Mouse (Mus musculus) lung, postnatal 0 days (tissue): ENCODE measurements around the gene Hist2h2aa1. TPM values are rescaled to one million over a fixed set of nuclear protein-coding genes. Genes with fewer than 3 reads are reported as not detected.
"Not testable (repeated sequence)": the region's sequence is repeated elsewhere in the genome, so short reads cannot be mapped to it uniquely, and the experiment has no call there.

Experiments
- ATAC-seq: fragments of 200-750 bp; cut with Nextera tagmentation; 2 replicates; pipeline ENCODE4 v1.8.0; 2017; ENCODE audit warnings: moderate library complexity
- DNase-seq: peaks from one replicate; pipeline ENCODE4 v3.0.0-alpha.2; 2016; ENCODE audit warnings: low spot score
- H3K27ac ChIP-seq: fragments of 300-500 bp; sonication (generic); 2 replicates; pipeline ENCODE4 v1.5.1; 2014; ENCODE audit warnings: antibody characterized with exemption, mild to moderate bottlenecking, low read length, mixed read lengths
- H3K27me3 ChIP-seq: fragments of 300-500 bp; sonication (generic); replicated peaks from 2 replicates; pipeline ENCODE4 v1.6.1; 2014; ENCODE audit warnings: low read length, mixed read lengths; ENCODE audit not compliant: insufficient read depth
- H3K36me3 ChIP-seq: fragments of 300-500 bp; sonication (generic); 2 replicates; pipeline ENCODE4 v1.6.1; 2014; ENCODE audit warnings: low read length, mixed read lengths; ENCODE audit not compliant: insufficient read depth
- H3K4me1 ChIP-seq: fragments of 300-500 bp; sonication (generic); 2 replicates; pipeline ENCODE4 v1.6.1; 2014; ENCODE audit warnings: antibody characterized with exemption, low read depth, low read length, mixed read lengths; ENCODE audit not compliant: insufficient read depth
- H3K4me2 ChIP-seq: fragments of 300-500 bp; sonication (generic); replicated peaks from 2 replicates; pipeline ENCODE4 v1.6.1; 2014; ENCODE audit warnings: low read depth, mild to moderate bottlenecking, low read length, moderate library complexity, mixed read lengths
- H3K4me3 ChIP-seq: fragments of 300-500 bp; sonication (generic); 2 replicates; pipeline ENCODE4 v1.5.1; 2014; ENCODE audit warnings: low read depth, low read length
- H3K9ac ChIP-seq: fragments of 300-500 bp; sonication (generic); replicated peaks from 2 replicates; pipeline ENCODE4 v1.6.1; 2014; ENCODE audit warnings: low read depth, mild to moderate bottlenecking
- H3K9me3 ChIP-seq: fragments of 300-500 bp; sonication (generic); 2 replicates; pipeline ENCODE4 v1.6.1; 2016; ENCODE audit warnings: low read length, mixed read lengths
- CTCF ChIP-seq: IDR thresholded peaks from 2 replicates; pipeline ENCODE4 v1.5.1; 2016; ENCODE audit warnings: antibody characterized with exemption, mild to moderate bottlenecking
- EP300 ChIP-seq: IDR thresholded peaks from 2 replicates; pipeline ENCODE4 v1.6.1; 2016; ENCODE audit warnings: antibody characterized with exemption, mild to moderate bottlenecking, control low read depth
- WGBS: fragments of 180-500 bp; shearing (Covaris S2); extraction: QIAGEN DNeasy Blood & Tissue Kit; methylation state at CpG from one replicate; pipeline ENCODE4 v1.1.7; 2014; 5-methylcytosine and 5-hydroxymethylcytosine counted together
- polyA plus RNA-seq: library from polyadenylated mRNA; unstranded; fragments of >200 nt; fragmentation: Nextera tagmentation; extraction: Ambion mirVana; gene quantifications from 2 replicates; pipeline ENCODE4 v1.2.1, GENCODE M21; 2015

Gene Hist2h2aa1
- polyA plus RNA-seq, 1 experiment from 2014 or later: 60.0 TPM

GRCm38 (mm10) chr3:96237335-96237903, 7.9 kb upstream of the Hist2h2aa1 start:
- peak overlapping the region; percentile 44; the same call in 1 of the 2 replicates for H3K4me2 ChIP-seq
- TF ChIP-seq EP300 (no peak), CTCF (no peak)
- no peak for DNase-seq
- H3K4me3 ChIP-seq: no peak overlapping the region
- H3K27me3 ChIP-seq: no peaks in the 10 kb centered on the region
- H3K9me3 ChIP-seq: no peaks in the 10 kb centered on the region
- peaks cover 6% of the 10 kb centered on the region; the same call in 1 of the 2 replicates for H3K4me1 ChIP-seq
- H3K9ac ChIP-seq: no peak overlapping the region
- 11% methylated on average over 7 of the region's 7 CpGs for WGBS
- no peak overlapping the region for H3K27ac ChIP-seq
- ATAC-seq: no peak
- H3K36me3 ChIP-seq: no peaks in the 10 kb centered on the region

DNA sequence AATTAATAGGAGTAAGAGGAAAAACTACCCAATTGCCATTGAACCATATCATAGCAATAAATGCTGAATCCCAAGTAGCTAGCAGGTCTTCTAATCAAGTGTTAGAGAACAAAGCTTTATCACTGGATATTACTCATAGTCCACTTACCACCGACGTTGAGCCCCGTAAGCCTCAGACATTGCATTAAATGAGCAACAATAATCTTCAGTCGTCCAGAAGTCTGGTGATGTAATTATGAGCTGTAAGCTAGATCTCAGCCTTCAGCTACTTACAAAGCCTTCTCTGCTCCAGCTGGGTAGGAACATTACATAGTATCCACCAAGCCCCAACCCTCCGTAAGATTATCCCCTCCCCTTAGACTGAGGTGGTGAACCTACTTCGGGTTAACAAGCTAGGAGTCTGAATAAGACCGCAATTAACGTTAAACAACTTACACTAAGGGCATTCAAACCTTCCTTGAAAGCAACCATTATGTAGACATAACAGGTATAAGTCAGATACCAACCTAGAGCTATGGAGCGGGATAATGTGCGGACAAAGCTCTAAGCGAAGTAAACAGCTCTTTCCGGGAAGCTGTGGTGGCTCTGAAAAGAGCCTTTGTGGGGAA, 7.3 kb upstream of the Hist2h2aa1 start:
- Histone ChIP-seq H3K9me3 (no peaks in the 10 kb centered on the region), H3K27me3 (no peaks in the 10 kb centered on the region), H3K4me1 (peaks cover 6% of the 10 kb centered on the region; the same call in 1 of the 2 replicates), H3K4me2 (peak overlapping the region; percentile 44; the same call in 1 of the 2 replicates), H3K36me3 (no peaks in the 10 kb centered on the region), H3K4me3 (no peak overlapping the region), H3K9ac (no peak overlapping the region), H3K27ac (no peak overlapping the region)
- DNase-seq (no peak), ATAC-seq (no peak)
- TF ChIP-seq CTCF (no peak), EP300 (no peak)
- WGBS: 3% methylated on average over 12 of the region's 12 CpGs

- WGBS: 0% methylated on average over 7 of the region's 68 CpGs
- ATAC-seq: peak; percentile 91
These were observed 6.1 kb upstream of the Hist2h2aa1 start, which contains the start of gene Hist2h3c2 for GRCm38 (mm10) chr3:96238954-96239793. Gene Hist2h3c2 (minus strand): TSS chr3:96239127.

GRCm38 (mm10) chr3:96239949-96240798, 5.1 kb upstream of the Hist2h2aa1 start, which contains the start of gene Hist2h2aa2:
Gene Hist2h2aa2 (minus strand): TSS chr3:96240276.
- H3K9me3 ChIP-seq, H3K36me3 ChIP-seq, H3K27me3 ChIP-seq: not testable (repeated sequence)
- peak within 1 kb of the TSS; percentile 36 for H3K9ac ChIP-seq
- peak within 1 kb of the TSS; percentile 38 for H3K4me2 ChIP-seq
- ATAC-seq (peak; percentile 83), DNase-seq (peak; percentile 89)
- peak within 1 kb of the TSS; percentile 78 for H3K27ac ChIP-seq
- 4% methylated on average over 28 of the region's 85 CpGs for WGBS
- H3K4me3 ChIP-seq: peak within 1 kb of the TSS; percentile 28; the same call in 1 of the 2 replicates
- peaks cover 13% of the 10 kb centered on the region for H3K4me1 ChIP-seq

More at GRCm38 (mm10) chr3:96238954-96239793, 6.1 kb upstream of the Hist2h2aa1 start, which contains the start of gene Hist2h3c2:
- not testable (repeated sequence) for H3K36me3 ChIP-seq, H3K9me3 ChIP-seq, DNase-seq, H3K27me3 ChIP-seq, H3K9ac ChIP-seq
- Histone ChIP-seq H3K4me3 (peak within 1 kb of the TSS; percentile 28; the same call in 1 of the 2 replicates), H3K4me1 (peaks cover 11% of the 10 kb centered on the region), H3K27ac (peak within 1 kb of the TSS; percentile 57; the same call in 1 of the 2 replicates), H3K4me2 (peak within 1 kb of the TSS; percentile 44)

DNA sequence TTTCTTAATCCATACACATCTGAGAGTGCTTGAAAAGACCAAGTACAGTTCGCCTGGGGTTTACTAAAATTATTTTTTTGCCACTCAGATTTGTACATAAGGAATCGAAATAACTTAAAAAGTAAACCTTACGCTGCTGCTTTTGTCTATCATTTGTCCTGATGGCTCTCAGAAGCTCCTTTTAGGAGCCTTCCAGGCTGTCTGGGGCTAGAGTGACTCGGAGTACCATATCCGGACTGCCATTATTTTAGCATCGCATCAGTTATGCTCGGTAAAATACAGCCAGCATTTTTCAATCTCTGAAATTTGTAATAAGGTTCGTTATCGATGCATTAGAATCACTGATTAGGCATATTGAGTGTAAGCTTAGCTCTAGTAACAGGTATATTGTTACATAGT, 4.5 kb upstream of the Hist2h2aa1 start:
- peak overlapping the region; percentile 78 for H3K27ac ChIP-seq
- H3K9ac ChIP-seq: peak overlapping the region; percentile 36
- no peak for ATAC-seq
- H3K4me1 ChIP-seq: peaks cover 13% of the 10 kb centered on the region
- 71% methylated on average over 9 of the region's 9 CpGs for WGBS
- no peak for TF ChIP-seq EP300
- no peak for TF ChIP-seq CTCF
- no peaks in the 10 kb centered on the region for H3K9me3 ChIP-seq
- DNase-seq: no peak
- peak overlapping the region; percentile 38 for H3K4me2 ChIP-seq
- peak overlapping the region; percentile 14; the same call in 1 of the 2 replicates for H3K4me3 ChIP-seq
- H3K27me3 ChIP-seq: no peaks in the 10 kb centered on the region
- H3K36me3 ChIP-seq: no peaks in the 10 kb centered on the region
